ENCODE assay signal across 9 mouse cellular contexts in genomic region chr9:37626103-37626567, GRCm38 (mm10). TPM values are rescaled to one million over a fixed set of nuclear protein-coding genes. Genes with fewer than 3 reads are reported as not detected.
A peak's percentile ranks its signal among the peaks of the same experiment; 100 is the strongest.
DNase-seq lines count a peak whose midpoint lies in the region; ATAC-seq lines count a peak whose summit lies in the region.
"Had no signal": no experiment of that assay in that cellular context is flagged by ENCODE, and none has a peak within 500 bp of the region (broad histone marks: within the 10 kb centered on the region; RNA-seq: fewer than 3 reads in every experiment).

No protein-coding gene starts in this region.

- WGBS in hindbrain, embryonic 10.5 days, result 13% methylated on average over 3 of the region's 3 CpGs

- peak; percentile 32 for ATAC-seq in frontal cortex, adult (ENCODE audit: low TSS enrichment)
- no peak for ATAC-seq in megakaryocyte-erythroid progenitor cell, adult 5-6 weeks (replicated peaks; ENCODE audit: low FRiP score, low TSS enrichment, poor library complexity, severe bottlenecking)

- no peaks in the 10 kb centered on the region for H3K36me3 ChIP-seq in hindbrain, embryonic 10.5 days

- 0 out of 2 replicates have a peak overlapping the region, but pooled peaks have one; percentile 4 for H3K4me3 ChIP-seq in hindbrain, embryonic 10.5 days

- peak overlapping the region; percentile 81 for H3K27ac ChIP-seq in hindbrain, embryonic 10.5 days

- peaks cover 17% of the 10 kb centered on the region for H3K4me1 ChIP-seq in hindbrain, embryonic 10.5 days (replicated peaks)

- intact Hi-C loops in left cerebral cortex, postnatal 14 days (cut with DNase I), result no loop called here

- no peaks in the 10 kb centered on the region for H3K27me3 ChIP-seq in hindbrain, embryonic 10.5 days (ENCODE audit: insufficient read depth, poor library complexity, severe bottlenecking)

- H3K9me3 ChIP-seq in hindbrain, embryonic 10.5 days, result no peaks in the 10 kb centered on the region

- DNase-seq in frontal cortex, postnatal 10 days (ENCODE audit: low spot score in 2 of 2), result no peak
- peak; percentile 49 for DNase-seq in A20 (ENCODE audit: low read depth, low spot score)
- no peak for DNase-seq in hindbrain, embryonic 10.5 days (ENCODE audit: low spot score)
- DNase-seq in left cerebral cortex, postnatal 14 days (ENCODE audit: low spot score in 2 of 2), result peak; percentile 44 to 76
- peak; percentile 18 for DNase-seq in right cerebral cortex, postnatal 14 days
- DNase-seq in urinary bladder, adult 2 months (ENCODE audit: low spot score), result no peak

RNA-seq across cellular contexts. Expression of gene Spa17, which starts 12.6 kb away (rescaled TPM):
- 12.1 and 22.2 TPM in 2 replicates for polyA plus RNA-seq in hindbrain, embryonic 10.5 days (2016; fragmentation: Nextera tagmentation; extraction: Ambion mirVana)
- total RNA-seq in left cerebral cortex, postnatal 14 days (2021), result 1 to 10 TPM; 1.3 TPM
- polyA plus RNA-seq in urinary bladder, adult 2 months (2012; rRNA removed), result 2.2 and 3.8 TPM in 2 replicates
- total RNA-seq in megakaryocyte-erythroid progenitor cell, adult 5-6 weeks (2014; fragmentation: Nextera tagmentation), result 3.5 and 9.8 TPM in 2 replicates
- total RNA-seq in megakaryocyte-erythroid progenitor cell, adult 5-6 weeks (2017), result 6.2 TPM in 1 of 2 replicates, not detected in the other

RNA-seq across cellular contexts. Expression of gene Tbrg1, which starts 31.0 kb away (rescaled TPM):
- polyA plus RNA-seq in hindbrain, embryonic 10.5 days (2016; fragmentation: Nextera tagmentation; extraction: Ambion mirVana), result 132 and 144 TPM in 2 replicates
- total RNA-seq in left cerebral cortex, postnatal 14 days (2021), result 10 to 100 TPM; 52.8 to 59.8 TPM
- 77.0 and 83.6 TPM in 2 replicates for polyA plus RNA-seq in urinary bladder, adult 2 months (2012; rRNA removed)
- total RNA-seq in megakaryocyte-erythroid progenitor cell, adult 5-6 weeks (2014; fragmentation: Nextera tagmentation), result 80.1 and 93.1 TPM in 2 replicates
- 62.7 and 74.2 TPM in 2 replicates for total RNA-seq in megakaryocyte-erythroid progenitor cell, adult 5-6 weeks (2017)

RNA-seq across cellular contexts. Expression of gene Panx3, which starts 42.9 kb away (rescaled TPM):
- 0.07 and 0.17 TPM in 2 replicates for polyA plus RNA-seq in hindbrain, embryonic 10.5 days (2016; fragmentation: Nextera tagmentation; extraction: Ambion mirVana)
- total RNA-seq in left cerebral cortex, postnatal 14 days (2021), result not detected
- not detected in 2 replicates for polyA plus RNA-seq in urinary bladder, adult 2 months (2012; rRNA removed)
- not detected in 2 replicates for total RNA-seq in megakaryocyte-erythroid progenitor cell, adult 5-6 weeks (2014; fragmentation: Nextera tagmentation)
- not detected in 2 replicates for total RNA-seq in megakaryocyte-erythroid progenitor cell, adult 5-6 weeks (2017)
- total RNA-seq: heart, postnatal 14 days had no signal

Comparison
In these comparisons a context has a peak if more than half of its experiments do, and no peak if none do; other contexts are left out.
1. DNase-seq: peak in A20 (single experiment), left cerebral cortex, postnatal 14 days (2 of 2) and right cerebral cortex, postnatal 14 days (single experiment); none in frontal cortex, postnatal 10 days (0 of 2), hindbrain, embryonic 10.5 days (single experiment) and urinary bladder, adult 2 months (single experiment).